Mouse (Mus musculus) kidney, adult 2 months (tissue): ENCODE data around the gene Mettl23. TPM values are rescaled to one million over a fixed set of nuclear protein-coding genes. Genes with fewer than 3 reads are reported as not detected.
"Not testable (repeated sequence)": the region's sequence is repeated elsewhere in the genome, so short reads cannot be mapped to it uniquely, and the experiment has no call there.

ENCODE experiments used
- DNase-seq: peaks from one replicate; pipeline ENCODE4 v3.0.0; 2021
- H3K27ac ChIP-seq: fragments of 200-500 bp; 2 replicates; pipeline ENCODE4 v1.5.1; 2012; ENCODE audit warnings: low read depth, low read length, control low read depth, inconsistent platforms; ENCODE audit not compliant: insufficient read depth
- H3K27me3 ChIP-seq: fragments of 200-500 bp; replicated peaks from 2 replicates; pipeline ENCODE4 v1.6.1; 2012; ENCODE audit warnings: mild to moderate bottlenecking, moderate library complexity, low read length, inconsistent platforms; ENCODE audit not compliant: control insufficient read depth, insufficient read depth
- H3K36me3 ChIP-seq: fragments of 200-500 bp; 2 replicates; pipeline ENCODE4 v1.6.1; 2012; ENCODE audit warnings: mild to moderate bottlenecking, moderate library complexity, low read length, inconsistent platforms; ENCODE audit not compliant: control insufficient read depth, insufficient read depth
- H3K4me1 ChIP-seq: fragments of 200-500 bp; 2 replicates; pipeline ENCODE4 v1.6.1; 2011; ENCODE audit warnings: low read length; ENCODE audit not compliant: control insufficient read depth, insufficient read depth
- H3K4me3 ChIP-seq: fragments of 200-500 bp; 2 replicates; pipeline ENCODE4 v1.5.1; 2011; ENCODE audit warnings: mild to moderate bottlenecking, low read depth, low read length, control low read depth; ENCODE audit not compliant: insufficient read depth
- CTCF ChIP-seq: fragments of 200-500 bp; conservative IDR thresholded peaks from 2 replicates; pipeline ENCODE4 v1.5.1; 2011; ENCODE audit warnings: low read depth, mild to moderate bottlenecking, control low read depth, low read length, moderate library complexity, mixed read lengths; ENCODE audit not compliant: insufficient read depth, insufficient read length
- POLR2A ChIP-seq: fragments of 200-500 bp; IDR thresholded peaks from one replicate; pipeline ENCODE4 v1.6.1; 2011; ENCODE audit warnings: low read depth, low read length, control low read depth
- WGBS: fragments of 180-500 bp; shearing (Covaris S2); methylation state at CpG from one replicate; pipeline ENCODE4 v1.1.7; 2018; 5-methylcytosine and 5-hydroxymethylcytosine counted together
- polyA plus RNA-seq: library from polyadenylated mRNA; depleted of rRNA; stranded (reverse); fragments of >200 nt; gene quantifications from 2 replicates; pipeline ENCODE4 v1.2.3, GENCODE M21; 2012; rRNA removed

Gene Mettl23
- polyA plus RNA-seq, 1 experiment = 32.8 TPM

GRCm38 (mm10) chr11:116885275-116886151 lies 42.4 kb downstream of the Mettl23 start:
- Histone ChIP-seq H3K27ac (no peak overlapping the region), H3K4me3 (peak overlapping the region; percentile 46), H3K36me3 (no peaks in the 10 kb centered on the region), H3K4me1 (no peaks in the 10 kb centered on the region), H3K27me3 (no peaks in the 10 kb centered on the region)
- WGBS = 4% methylated on average over 28 of the region's 28 CpGs
- no peak for TF ChIP-seq POLR2A
- TF ChIP-seq CTCF = peak; percentile 92
- peak; percentile 89 for DNase-seq

DNA sequence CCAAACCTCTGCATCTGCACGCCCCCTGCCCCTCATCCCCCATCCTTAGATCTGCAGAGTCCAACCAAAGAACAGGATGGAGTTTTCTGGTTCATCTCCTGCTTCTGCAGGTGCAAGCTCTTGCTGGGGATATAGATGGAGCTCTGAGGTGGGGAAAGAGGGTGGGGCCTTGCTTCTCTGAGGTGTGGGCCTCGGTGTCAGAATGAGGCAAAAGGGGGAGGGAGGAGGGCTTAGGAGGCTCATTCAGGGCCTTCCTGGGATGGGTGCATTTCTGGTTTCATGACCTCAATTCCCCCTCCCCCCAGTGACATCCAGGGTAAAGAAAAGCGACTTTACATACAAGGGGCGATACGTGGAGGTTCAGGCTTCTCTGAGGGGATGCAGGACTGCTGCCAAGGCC lies 44.1 kb downstream of the Mettl23 start:
- WGBS = 78% methylated on average over 5 of the region's 5 CpGs
- H3K4me1 ChIP-seq = no peaks in the 10 kb centered on the region
- H3K27ac ChIP-seq = no peak overlapping the region
- no peak for DNase-seq
- TF ChIP-seq CTCF (no peak), POLR2A (no peak)
- H3K27me3 ChIP-seq = no peaks in the 10 kb centered on the region
- H3K36me3 ChIP-seq = no peaks in the 10 kb centered on the region
- no peak overlapping the region for H3K4me3 ChIP-seq

DNA sequence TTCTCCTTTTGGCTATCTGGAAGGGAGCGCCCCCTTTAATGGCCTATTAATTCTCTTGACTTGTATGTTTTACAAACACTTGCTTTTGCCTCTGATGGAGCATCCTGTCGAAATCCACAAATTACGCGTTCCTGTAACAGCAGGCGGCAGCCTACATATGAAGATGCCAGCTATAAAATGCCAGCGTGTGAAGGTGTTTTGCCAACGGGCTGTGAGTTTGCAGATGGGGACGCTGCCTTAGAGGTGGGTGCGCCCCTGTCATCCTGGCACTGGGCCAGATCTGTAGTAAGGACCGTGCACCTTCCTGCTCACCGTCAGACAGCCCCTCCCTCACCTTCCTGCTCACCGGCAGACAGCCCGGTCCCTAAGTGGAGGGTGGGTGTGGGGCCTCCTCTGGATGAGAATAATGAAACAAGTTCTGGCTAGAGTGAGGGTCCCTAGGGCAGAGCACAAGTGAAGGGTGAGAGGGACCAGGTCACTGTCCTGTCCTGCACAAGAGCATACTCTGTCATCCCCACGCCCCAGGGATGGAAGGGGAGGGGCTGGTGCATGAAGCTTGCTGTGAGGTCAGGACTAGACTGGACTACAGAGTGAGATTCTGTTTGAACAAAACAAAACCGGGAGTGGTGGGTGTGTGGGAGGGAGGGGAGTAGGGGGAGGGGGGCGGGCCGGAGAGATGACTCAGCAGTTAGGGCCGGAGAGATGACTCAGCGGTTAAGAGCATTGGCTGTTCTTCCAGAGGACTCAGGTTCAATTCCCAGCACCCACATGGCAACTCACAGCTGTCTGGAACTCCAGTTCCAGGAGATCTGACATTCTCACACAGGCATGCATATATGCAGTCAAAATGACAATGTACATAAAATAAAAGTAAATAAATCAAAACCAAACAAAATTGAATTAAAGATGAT lies 50.7 kb downstream of the Mettl23 start:
- no peak overlapping the region for H3K27ac ChIP-seq
- TF ChIP-seq POLR2A (no peak), CTCF (no peak)
- H3K4me1 ChIP-seq = no peaks in the 10 kb centered on the region
- H3K36me3 ChIP-seq = no peaks in the 10 kb centered on the region
- H3K27me3 ChIP-seq = no peaks in the 10 kb centered on the region
- DNase-seq = no peak
- WGBS = 44% methylated on average over 19 of the region's 19 CpGs
- no peak overlapping the region for H3K4me3 ChIP-seq

GRCm38 (mm10) chr11:116895402-116895801 lies 52.3 kb downstream of the Mettl23 start:
- H3K4me1 ChIP-seq = no peaks in the 10 kb centered on the region
- no peaks in the 10 kb centered on the region for H3K27me3 ChIP-seq
- TF ChIP-seq POLR2A (no peak), CTCF (no peak)
- no peak overlapping the region for H3K4me3 ChIP-seq
- H3K27ac ChIP-seq = no peak overlapping the region
- no peaks in the 10 kb centered on the region for H3K36me3 ChIP-seq
- WGBS = 90% methylated on average over 3 of the region's 3 CpGs
- DNase-seq = no peak

DNA sequence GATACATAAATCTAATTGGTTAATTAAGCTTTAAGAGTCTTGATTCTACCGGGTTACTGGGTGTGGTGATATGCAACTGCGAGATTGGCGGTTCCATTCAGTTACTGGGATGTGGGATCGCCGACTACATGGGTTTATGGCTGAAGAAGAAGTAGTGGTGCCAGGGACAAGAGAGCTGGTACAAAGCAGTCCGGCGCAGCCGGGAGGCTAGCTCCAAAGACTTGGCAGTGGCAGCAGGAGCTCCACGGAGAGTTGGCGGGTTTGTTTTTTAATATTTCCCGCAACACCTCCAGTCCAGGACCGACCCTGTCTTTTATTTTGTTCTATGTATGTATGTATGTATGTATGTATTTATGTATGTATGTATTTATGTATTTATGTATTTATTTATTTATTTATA lies 56.2 kb downstream of the Mettl23 start:
- no peak overlapping the region for H3K4me3 ChIP-seq
- H3K27me3 ChIP-seq = no peaks in the 10 kb centered on the region
- H3K36me3 ChIP-seq = no peaks in the 10 kb centered on the region
- no peak for TF ChIP-seq POLR2A
- TF ChIP-seq CTCF = no peak
- 92% methylated on average over 12 of the region's 12 CpGs for WGBS
- H3K4me1 ChIP-seq = no peaks in the 10 kb centered on the region
- no peak overlapping the region for H3K27ac ChIP-seq
- DNase-seq = no peak

GRCm38 (mm10) chr11:116902588-116902987 lies 59.5 kb downstream of the Mettl23 start:
- H3K4me1 ChIP-seq, H3K36me3 ChIP-seq, DNase-seq, H3K4me3 ChIP-seq, H3K27ac ChIP-seq, H3K27me3 ChIP-seq: not testable (repeated sequence)
- WGBS = 90% methylated on average over 10 of the region's 10 CpGs

Other genes starting within 250 kb of the Mettl23 start
- gene Rhbdf2, start 216.3 kb upstream of the Mettl23 start, polyA plus RNA-seq = 18.0 and 19.1 TPM in 2 replicates
- gene Prcd, start 189.7 kb upstream of the Mettl23 start, polyA plus RNA-seq = 0.44 and 0.52 TPM in 2 replicates
- 16.2 and 21.0 TPM in 2 replicates for gene Cygb, start 189.0 kb upstream of the Mettl23 start, polyA plus RNA-seq
- gene St6galnac1, start 67.8 kb upstream of the Mettl23 start, polyA plus RNA-seq = 0.69 and 1.1 TPM in 2 replicates
- 11.3 TPM in 2 replicates for gene Mxra7, start 15.2 kb upstream of the Mettl23 start, polyA plus RNA-seq
- 19.6 and 20.9 TPM in 2 replicates for gene Jmjd6, start 171 bp downstream of the Mettl23 start, polyA plus RNA-seq
- gene Mfsd11, start 9.2 kb downstream of the Mettl23 start, polyA plus RNA-seq = 44.9 and 48.5 TPM in 2 replicates
- gene Srsf2, start 9.8 kb downstream of the Mettl23 start, polyA plus RNA-seq = 214 and 336 TPM in 2 replicates
- gene Mgat5b, start 75.6 kb downstream of the Mettl23 start, polyA plus RNA-seq = 0.94 and 1.4 TPM in 2 replicates